Mouse (Mus musculus) c-Kit-positive CD71-negative TER-119-negative erythroid progenitor cells, embryonic 14.5 days (primary cell): ENCODE results near the gene Mdc1.

ENCODE experiments used
- DNase-seq: peaks from one replicate; pipeline ENCODE4 v3.0.0-alpha.2; 2013; ENCODE audit warnings: low read depth

Mdc1 gene

GRCm38 (mm10) chr17:35883777-35884176 lies 42.5 kb downstream of the Mdc1 start:
- DNase-seq, result no peak

- no peak for DNase-seq
Measured at GRCm38 (mm10) chr17:35887725-35888124, 46.4 kb downstream of the Mdc1 start.

GRCm38 (mm10) chr17:35896781-35897643 lies 55.7 kb downstream of the Mdc1 start, which contains the start of gene 2310061I04Rik:
TSS of gene 2310061I04Rik (minus strand) at chr17:35897431.
- no peak for DNase-seq

GRCm38 (mm10) chr17:35897644-35898573 lies 56.6 kb downstream of the Mdc1 start:
- no peak for DNase-seq

GRCm38 (mm10) chr17:35900636-35901035 lies 59.3 kb downstream of the Mdc1 start:
- DNase-seq, result no peak

- no peak for DNase-seq
Measured at GRCm38 (mm10) chr17:35903343-35903991, 62.2 kb downstream of the Mdc1 start.

GRCm38 (mm10) chr17:35903992-35904355 lies 62.7 kb downstream of the Mdc1 start:
- no peak for DNase-seq

GRCm38 (mm10) chr17:35905587-35905986 lies 64.3 kb downstream of the Mdc1 start:
- no peak for DNase-seq

GRCm38 (mm10) chr17:35907609-35908008 lies 66.3 kb downstream of the Mdc1 start:
- no peak for DNase-seq
